Mouse (Mus musculus) testis, adult 2 months (tissue): ENCODE results near the gene Zfp654.

Experiments
- CTCF ChIP-seq: fragments of 200-500 bp; IDR thresholded peaks from 2 replicates; pipeline ENCODE4 v1.5.1; 2012; ENCODE audit warnings: low read depth, mild to moderate bottlenecking, inconsistent platforms, low read length, moderate library complexity; ENCODE audit not compliant: control insufficient read depth, insufficient read depth, insufficient replicate concordance
- POLR2A ChIP-seq: fragments of 200-500 bp; IDR thresholded peaks from 2 replicates; pipeline ENCODE4 v1.6.1; 2012; ENCODE audit warnings: low read depth, mild to moderate bottlenecking, inconsistent platforms, low read length, moderate library complexity; ENCODE audit not compliant: control insufficient read depth

GRCm38 (mm10) chr16:64879735-64880134, 28.3 kb upstream of the Zfp654 start:
- TF ChIP-seq CTCF: no peak
- no peak for TF ChIP-seq POLR2A
